Mouse (Mus musculus) neural tube, embryonic 10.5 days (tissue): ENCODE results near the gene Mutyh.
"Not testable (repeated sequence)": the region's sequence is repeated elsewhere in the genome, so short reads cannot be mapped to it uniquely, and the experiment has no call there.

Source experiments
- DNase-seq: peaks from one replicate; pipeline ENCODE4 v3.0.0-alpha.2; 2017; ENCODE audit warnings: low spot score; ENCODE audit errors: extremely low spot score

The Mutyh gene

GRCm38 (mm10) chr4:116819968-116820901 is 12.7 kb downstream of the Mutyh start:
- DNase-seq = no peak

- DNase-seq = peak; percentile 75
Measured at GRCm38 (mm10) chr4:116820902-116821693, 13.6 kb downstream of the Mutyh start.

- DNase-seq = no peak
Measured at GRCm38 (mm10) chr4:116821694-116822016, 14.1 kb downstream of the Mutyh start, which contains the start of gene Hpdl. TSS of gene Hpdl (minus strand) at chr4:116821707.

GRCm38 (mm10) chr4:116824541-116825004 is 17.1 kb downstream of the Mutyh start:
- DNase-seq = peak; percentile 77

GRCm38 (mm10) chr4:116827819-116828218 is 20.3 kb downstream of the Mutyh start:
- peak; percentile 52 for DNase-seq

- no peak for DNase-seq
Measured at GRCm38 (mm10) chr4:116829364-116830069, 22.0 kb downstream of the Mutyh start.

- DNase-seq = peak; percentile 57
Measured at GRCm38 (mm10) chr4:116830070-116830368, 22.5 kb downstream of the Mutyh start.

GRCm38 (mm10) chr4:116838999-116839398 is 31.5 kb downstream of the Mutyh start:
- no peak for DNase-seq

GRCm38 (mm10) chr4:116840096-116840495 is 32.6 kb downstream of the Mutyh start:
- not testable (repeated sequence) for DNase-seq

GRCm38 (mm10) chr4:116840841-116841240 is 33.3 kb downstream of the Mutyh start:
- no peak for DNase-seq

GRCm38 (mm10) chr4:116844324-116844723 is 36.8 kb downstream of the Mutyh start:
- DNase-seq = no peak

GRCm38 (mm10) chr4:116849901-116850300 is 42.4 kb downstream of the Mutyh start:
- no peak for DNase-seq

- DNase-seq = peak; percentile 17
Measured at GRCm38 (mm10) chr4:116854286-116854685, 46.8 kb downstream of the Mutyh start.

GRCm38 (mm10) chr4:116857203-116857602 is 49.7 kb downstream of the Mutyh start:
- DNase-seq = no peak

- DNase-seq = no peak
Measured at GRCm38 (mm10) chr4:116859711-116860110, 52.2 kb downstream of the Mutyh start.

- DNase-seq = no peak
Measured at GRCm38 (mm10) chr4:116862023-116862422, 54.5 kb downstream of the Mutyh start.
